Mouse (Mus musculus): ENCODE measurements around the gene Acsl5.

- TF ChIP-seq MAFK (IDR thresholded peaks at IDR 0.05; ENCODE audit: insufficient read depth, low read depth, low read length): no peak
- TF ChIP-seq ZC3H11A (IDR thresholded peaks at IDR 0.05; ENCODE audit: borderline replicate concordance, low read depth, low read length): no peak
- no peak for TF ChIP-seq HCFC1 (IDR thresholded peaks at IDR 0.05; ENCODE audit: borderline replicate concordance, insufficient read depth, low read length)
- TF ChIP-seq CHD2 (IDR thresholded peaks at IDR 0.05; ENCODE audit: low read depth, low read length): no peak
Observed at GRCm38 (mm10) chr19:55251383-55252124, at the start of gene Acsl5.
